Mouse (Mus musculus): Measurements from ENCODE around the gene Tas2r129. TPM values are rescaled to one million over a fixed set of nuclear protein-coding genes. Genes with fewer than 3 reads are reported as not detected.
"Not testable (repeated sequence)": the region's sequence is repeated elsewhere in the genome, so short reads cannot be mapped to it uniquely, and the experiment has no call there.

Gene Tas2r129
- total RNA-seq (2022) = not detected

- DNase-seq = no peak
Measured at GRCm38 (mm10) chr6:132950802-132951201, at the start of gene Tas2r129. Gene Tas2r129, plus strand, starts transcription at chr6:132951102.

- no peak for DNase-seq
Measured at GRCm38 (mm10) chr6:132909351-132909750, 41.6 kb upstream of the Tas2r129 start, which contains the start of gene Tas2r125. Gene Tas2r125, plus strand, starts transcription at chr6:132909651.

GRCm38 (mm10) chr6:132941376-132941775 lies 9.5 kb upstream of the Tas2r129 start:
- not testable (repeated sequence) for DNase-seq

DNA sequence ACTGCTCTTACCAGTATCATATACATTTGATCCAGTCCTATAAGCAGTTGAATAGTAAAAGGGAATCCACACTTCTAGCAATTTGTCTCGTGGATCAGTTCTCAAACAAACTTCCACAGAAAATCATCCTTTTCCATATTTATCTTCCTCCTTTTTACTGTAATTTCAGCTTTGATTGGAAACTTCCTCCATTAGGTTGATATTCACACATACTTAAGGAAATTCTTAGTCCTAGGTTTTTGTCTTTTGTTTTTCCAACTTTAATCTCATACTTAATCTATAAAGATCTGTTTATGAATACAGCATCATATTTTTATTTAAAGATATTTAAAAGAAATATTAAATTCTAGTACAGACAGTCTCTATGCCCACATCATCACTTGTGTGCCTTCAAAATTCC lies 6.9 kb downstream of the Tas2r129 start, which contains the start of gene Tas2r131:
Tas2r131 (minus strand) TSS at position 101 of the 400 bp plus-strand sequence.
- no peak for DNase-seq

- DNase-seq = no peak
Measured at GRCm38 (mm10) chr6:132980865-132981264, 30.0 kb downstream of the Tas2r129 start, which contains the start of gene Tas2r109. Gene Tas2r109, minus strand, starts transcription at chr6:132980965.

Other genes starting within 250 kb of the Tas2r129 start
- not detected for gene Tas2r122, start 239.2 kb upstream of the Tas2r129 start, total RNA-seq (2022)
- not detected for gene Tas2r115, start 213.1 kb upstream of the Tas2r129 start, total RNA-seq (2022)
- gene Tas2r124, start 196.4 kb upstream of the Tas2r129 start, total RNA-seq (2022) = not detected
- gene Tas2r102, start 189.0 kb upstream of the Tas2r129 start, total RNA-seq (2022) = not detected
- gene Tas2r136, start 172.9 kb upstream of the Tas2r129 start, total RNA-seq (2022) = not detected
- gene Tas2r117, start 148.3 kb upstream of the Tas2r129 start, total RNA-seq (2022) = not detected
- not detected for gene Tas2r123, start 104.0 kb upstream of the Tas2r129 start, total RNA-seq (2022)
- not detected for gene Tas2r116, start 95.7 kb upstream of the Tas2r129 start, total RNA-seq (2022)
- not detected for gene Tas2r110, start 83.1 kb upstream of the Tas2r129 start, total RNA-seq (2022)
- gene Tas2r113, start 58.1 kb upstream of the Tas2r129 start, total RNA-seq (2022) = not detected
- gene Tas2r125, start 41.5 kb upstream of the Tas2r129 start, total RNA-seq (2022) = not detected
- gene Tas2r131, start 6.8 kb downstream of the Tas2r129 start, total RNA-seq (2022) = not detected
- not detected for gene Tas2r109, start 29.9 kb downstream of the Tas2r129 start, total RNA-seq (2022)
- not detected for gene Tas2r103, start 86.0 kb downstream of the Tas2r129 start, total RNA-seq (2022)
- gene Tas2r140, start 104.7 kb downstream of the Tas2r129 start, total RNA-seq (2022) = not detected
- gene Smim10l1, start 153.8 kb downstream of the Tas2r129 start, total RNA-seq (2022) = 10 to 100 TPM; 73.7 to 95.2 (median 84.8) TPM

Measured in adrenal gland, adult 8-10 months (tissue).